Mouse (Mus musculus): ENCODE measurements around the gene Syt11.

DNA sequence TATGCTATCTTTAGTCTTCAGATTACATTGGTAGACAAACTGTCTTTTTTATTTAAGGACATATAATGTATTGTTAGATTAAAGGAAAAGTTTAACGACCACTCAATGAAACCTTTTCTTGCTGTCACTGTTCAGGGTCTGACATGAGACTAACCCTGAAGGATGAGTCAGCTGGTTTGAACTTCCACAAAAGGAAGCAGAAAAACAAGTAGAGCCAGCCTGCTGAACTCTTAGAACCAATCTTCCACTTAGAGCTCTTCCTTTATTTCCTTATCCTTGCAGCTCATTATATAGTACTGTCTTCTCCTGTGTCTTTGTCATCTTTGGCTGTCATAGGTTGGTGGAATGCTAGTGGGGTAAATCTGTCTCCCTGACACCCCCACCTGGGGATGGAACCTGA, 57.1 kb downstream of the Syt11 start:
- TF ChIP-seq CTCF (conservative IDR thresholded peaks at IDR 0.05; ENCODE audit: insufficient read depth, insufficient read length, low read depth, low read length) = no peak
- no peak for TF ChIP-seq POLR2A (IDR thresholded peaks at IDR 0.05; ENCODE audit: low read depth, low read length)
